Mouse (Mus musculus) Patski (cell line): ENCODE data around the gene H2-T23. TPM values are rescaled to one million over a fixed set of nuclear protein-coding genes. Genes with fewer than 3 reads are reported as not detected.
"Not testable (repeated sequence)": the region's sequence is repeated elsewhere in the genome, so short reads cannot be mapped to it uniquely, and the experiment has no call there.

ENCODE experiments used
- ATAC-seq: fragments of 100-300 bp; one replicate; pipeline ENCODE4 v1.8.0; 2021
- CTCF ChIA-PET: fragments of 350-600 bp; sonication (Branson Sonifier 250); formaldehyde crosslinking; loops from one replicate; lab custom pipeline; 2022; ENCODE audit warnings: inconsistent platforms; lab: Charles Lee
- POLR2A ChIA-PET: fragments of 350-600 bp; sonication (Branson Sonifier 250); formaldehyde crosslinking; loops from one replicate; lab custom pipeline; 2022; ENCODE audit warnings: antibody characterized with exemption, inconsistent platforms; lab: Charles Lee
- DNase-seq: peaks from one replicate; pipeline ENCODE4 v3.0.0-alpha.2; 2011; ENCODE audit warnings: low read depth, low spot score
- H3K27me3 ChIP-seq: fragments of 371-371 bp; one replicate; pipeline ENCODE4 v1.5.1; 2021
- CTCF ChIP-seq: fragments of 100-300 bp; IDR thresholded peaks from one replicate; pipeline ENCODE4 v1.5.1; 2021
- in situ Hi-C: fragments of 300-500 bp; cut with MboI; formaldehyde crosslinking; loops from 3 replicates; pipeline ENCODE4 v1.11.1; 2018; ENCODE audit warnings: low pct_unique_long_range_greater_than_20kb, mixed read lengths
- polyA plus RNA-seq: library from polyadenylated mRNA; unstranded; gene quantifications from one replicate; pipeline ENCODE4 v1.2.3, GENCODE M21; 2021

The H2-T23 gene
- polyA plus RNA-seq: 28.3 TPM

- H3K27me3 ChIP-seq, DNase-seq, POLR2A ChIA-PET: not testable (repeated sequence)
- peak; percentile 50 for ATAC-seq
- CTCF ChIA-PET: interaction anchor here (1.2 to 3.1 kb wide), 2 partner anchors 32 to 35 kb away, joined by 4 to 12 read pairs; no protein-coding TSS in a partner anchor
- in situ Hi-C loops: loop anchor here (10.0 kb wide), 1 partner anchor 82 kb away; no protein-coding TSS in a partner anchor
Measured at GRCm38 (mm10) chr17:36032351-36032875, at the start of gene H2-T23. Gene H2-T23 (minus strand): TSS chr17:36032855.

GRCm38 (mm10) chr17:36081901-36082300, 49.2 kb upstream of the H2-T23 start:
- DNase-seq, CTCF ChIA-PET, ATAC-seq, POLR2A ChIA-PET: not testable (repeated sequence)
- in situ Hi-C loops: loop anchor here (25.0 kb wide), 1 partner anchor 770 kb away; the partner anchor contains the start of gene H2-Q1
- H3K27me3 ChIP-seq: peaks cover 11% of the 10 kb centered on the region

- ATAC-seq: peak; percentile 71
- H3K27me3 ChIP-seq: no peaks in the 10 kb centered on the region
- POLR2A ChIA-PET: interaction anchor here (1.8 kb wide), 1 partner anchor 73 kb away, joined by 4 read pairs; no protein-coding TSS in a partner anchor
- CTCF ChIA-PET: interaction anchor here (0.7 to 2.6 kb wide), 21 partner anchors 14 to 148 kb away, joined by 3 to 19 read pairs (median 4); partner anchors contain the start of gene Prr3
- TF ChIP-seq CTCF: peak; percentile 90
- peak; percentile 64 for DNase-seq
- in situ Hi-C loops: loop anchor here (10.0 kb wide), 3 partner anchors 74 to 364 kb away; no protein-coding TSS in a partner anchor
Measured at GRCm38 (mm10) chr17:36060829-36061228, 28.2 kb upstream of the H2-T23 start.

GRCm38 (mm10) chr17:36058362-36058761, 25.7 kb upstream of the H2-T23 start, which contains the start of gene Gm11127:
Gene Gm11127 (minus strand): TSS chr17:36058371.
- ATAC-seq, in situ Hi-C loops, CTCF ChIA-PET, POLR2A ChIA-PET, DNase-seq, H3K27me3 ChIP-seq: not testable (repeated sequence)

GRCm38 (mm10) chr17:36057927-36058326, 25.3 kb upstream of the H2-T23 start:
- CTCF ChIA-PET, POLR2A ChIA-PET, ATAC-seq, DNase-seq, H3K27me3 ChIP-seq, in situ Hi-C loops: not testable (repeated sequence)

- in situ Hi-C loops: no loop called here
- DNase-seq (no peak), ATAC-seq (no peak)
- POLR2A ChIA-PET: no interaction called here
- no peaks in the 10 kb centered on the region for H3K27me3 ChIP-seq
- TF ChIP-seq CTCF: no peak
- CTCF ChIA-PET: interaction anchor here (0.9 to 2.2 kb wide), 3 partner anchors 17 to 50 kb away, joined by 3 to 8 read pairs (median 4); no protein-coding TSS in a partner anchor
Measured at GRCm38 (mm10) chr17:36043286-36043685, 10.6 kb upstream of the H2-T23 start.

- in situ Hi-C loops, POLR2A ChIA-PET, H3K27me3 ChIP-seq: not testable (repeated sequence)
- DNase-seq (peak; percentile 67), ATAC-seq (peak; percentile 86)
- CTCF ChIA-PET: interaction anchor here (1.7 to 2.2 kb wide), 2 partner anchors 46 to 49 kb away, joined by 3 to 8 read pairs; no protein-coding TSS in a partner anchor
Measured at GRCm38 (mm10) chr17:36042610-36043169, 10.0 kb upstream of the H2-T23 start, which contains the start of the genes H2-T22 and Gm6034. Gene H2-T22 (minus strand): TSS chr17:36042747. Gene Gm6034 (plus strand): TSS chr17:36042961.

GRCm38 (mm10) chr17:36042055-36042454, 9.4 kb upstream of the H2-T23 start:
- peak; percentile 60 for ATAC-seq
- DNase-seq, CTCF ChIA-PET, POLR2A ChIA-PET, H3K27me3 ChIP-seq, in situ Hi-C loops: not testable (repeated sequence)

GRCm38 (mm10) chr17:36040604-36041003, 7.9 kb upstream of the H2-T23 start:
- POLR2A ChIA-PET, H3K27me3 ChIP-seq, in situ Hi-C loops, DNase-seq, CTCF ChIA-PET, ATAC-seq: not testable (repeated sequence)

- CTCF ChIA-PET: interaction anchor here (0.8 to 3.6 kb wide), 4 partner anchors 24 to 78 kb away, joined by 3 to 15 read pairs (median 4); no protein-coding TSS in a partner anchor
- H3K27me3 ChIP-seq, ATAC-seq, DNase-seq, POLR2A ChIA-PET: not testable (repeated sequence)
- in situ Hi-C loops: loop anchor here (10.0 kb wide), 1 partner anchor 79 kb away; no protein-coding TSS in a partner anchor
Measured at GRCm38 (mm10) chr17:36036126-36036525, 3.5 kb upstream of the H2-T23 start.
